Mouse (Mus musculus) neutrophil, adult 59 days (primary cell): ENCODE data around the gene Hepacam. TPM values are rescaled to one million over a fixed set of nuclear protein-coding genes. Genes with fewer than 3 reads are reported as not detected.

Experiments used
- total RNA-seq, 2 experiments: library from RNA; stranded (reverse); gene quantifications; 1 replicate in 1 of 2; 2 replicates in 1 of 2; pipeline ENCODE4 v1.2.4; 2023

Gene Hepacam
- total RNA-seq: not detected

GRCm38 (mm10) chr9:37367301-37368080 is at the start of gene Hepacam:
Hepacam (plus strand) TSS chr9:37367351.

GRCm38 (mm10) chr9:37347988-37348642 is 19.0 kb upstream of the Hepacam start, which contains the start of gene Ccdc15:
Ccdc15 (minus strand) TSS chr9:37348432.

GRCm38 (mm10) chr9:37401802-37402201 is 34.7 kb downstream of the Hepacam start, which contains the start of gene Robo4:
Robo4 (plus strand) TSS chr9:37401897.

GRCm38 (mm10) chr9:37432720-37433421 is 65.7 kb downstream of the Hepacam start, which contains the start of gene Robo3:
Robo3 (minus strand) TSS chr9:37433246.

Other genes starting within 250 kb of the Hepacam start
- 1 to 10 TPM; 6.3 to 9.0 TPM for gene Pknox2, start 219.9 kb upstream of the Hepacam start, total RNA-seq
- 1 to 10 TPM; 1.3 to 1.8 TPM for gene Tmem218, start 159.1 kb upstream of the Hepacam start, total RNA-seq
- 10 to 100 TPM; 10.7 to 13.6 TPM for gene Slc37a2, start 111.6 kb upstream of the Hepacam start, total RNA-seq
- gene Ccdc15, start 18.9 kb upstream of the Hepacam start, total RNA-seq: 1 to 10 TPM; 6.4 to 7.2 TPM
- gene Robo4, start 34.5 kb downstream of the Hepacam start, total RNA-seq: under 1 TPM; 0.22 to 0.24 TPM
- gene Robo3, start 65.9 kb downstream of the Hepacam start, total RNA-seq: under 1 TPM in 1 of 2 experiments, not detected in 1; 0.16 TPM
- gene Msantd2, start 122.0 kb downstream of the Hepacam start, total RNA-seq: 10 to 100 TPM; 10.8 to 12.0 TPM
- gene Esam, start 160.7 kb downstream of the Hepacam start, total RNA-seq: under 1 TPM; 0.40 to 0.64 TPM
- gene Vsig2, start 171.9 kb downstream of the Hepacam start, total RNA-seq: not detected
- gene Nrgn, start 185.6 kb downstream of the Hepacam start, total RNA-seq: 1 to 10 TPM in 1 of 2 experiments, under 1 TPM in 1; 0.95 to 1.7 TPM
- 1 to 10 TPM; 3.5 to 4.4 TPM for gene Siae, start 188.3 kb downstream of the Hepacam start, total RNA-seq
- gene Spa17, start 246.4 kb downstream of the Hepacam start, total RNA-seq: not detected